Mouse (Mus musculus) liver, embryonic 14.5 days (tissue): ENCODE measurements at regions not wholly inside any gene's neighbourhood (a gene's known extent, or its start where the extent isn't known, plus 50 kb on each side); places are given as distances from the start of the nearest gene placed in this dataset.

Experiments
- ATAC-seq: fragments of 200-750 bp; cut with Nextera tagmentation; 2 replicates; pipeline ENCODE4 v1.8.0; 2017; ENCODE audit warnings: moderate number of reproducible peaks, mild to moderate bottlenecking, moderate library complexity; ENCODE audit not compliant: insufficient read depth
- DNase-seq, 3 experiments: peaks; one replicate each; pipeline ENCODE4 v3.0.0-alpha.2; 2012 to 2013; ENCODE audit warnings: low read depth in 3 of 3, low spot score in 3 of 3
- H3K27ac ChIP-seq: fragments of 300-500 bp; sonication (generic); 2 replicates; pipeline ENCODE4 v1.5.1; 2014; ENCODE audit warnings: moderate library complexity, mild to moderate bottlenecking, control low read depth, inconsistent platforms
- H3K27me3 ChIP-seq: fragments of 300-500 bp; sonication (generic); 2 replicates; pipeline ENCODE4 v1.6.1; 2014; ENCODE audit warnings: mild to moderate bottlenecking, low read length, moderate library complexity; ENCODE audit not compliant: control insufficient read depth, insufficient read depth
- H3K36me3 ChIP-seq: fragments of 300-500 bp; sonication (generic); replicated peaks from 2 replicates; pipeline ENCODE4 v1.6.1; 2014; ENCODE audit warnings: low read depth; ENCODE audit not compliant: control insufficient read depth, insufficient read depth
- H3K4me1 ChIP-seq, 2 experiments: fragments of 200-500 bp in 1 of 2; fragments of 300-500 bp in 1 of 2; sonication (generic) in 1 of 2; replicated peaks; 2 replicates each; pipeline ENCODE4 v1.6.1; 2012 to 2014; ENCODE audit warnings: antibody characterized with exemption in 1 of 2, inconsistent platforms in 1 of 2, low read length in 1 of 2; ENCODE audit not compliant: control insufficient read depth in 2 of 2, insufficient read depth in 2 of 2
- H3K4me2 ChIP-seq: fragments of 300-500 bp; sonication (generic); 2 replicates; pipeline ENCODE4 v1.6.1; 2014; ENCODE audit warnings: low read depth, mild to moderate bottlenecking, control low read depth, moderate library complexity
- H3K4me3 ChIP-seq, 2 experiments: fragments of 200-500 bp in 1 of 2; fragments of 300-500 bp in 1 of 2; sonication (generic) in 1 of 2; 2 replicates each; pipeline ENCODE4 v1.5.1; 2012 to 2014; ENCODE audit warnings: low read depth in 2 of 2, low read length in 2 of 2, mild to moderate bottlenecking in 2 of 2, control low read depth in 1 of 2, inconsistent platforms in 1 of 2, moderate library complexity in 1 of 2; ENCODE audit not compliant: insufficient read depth in 1 of 2
- H3K9ac ChIP-seq: fragments of 300-500 bp; sonication (generic); replicated peaks from 2 replicates; pipeline ENCODE4 v1.6.1; 2014; ENCODE audit warnings: mild to moderate bottlenecking, control low read depth, moderate library complexity
- H3K9me3 ChIP-seq: fragments of 300-500 bp; sonication (generic); 2 replicates; pipeline ENCODE4 v1.6.1; 2016; ENCODE audit warnings: low read length, mixed read lengths; ENCODE audit not compliant: control insufficient read depth
- CTCF ChIP-seq: IDR thresholded peaks from 2 replicates; pipeline ENCODE4 v1.5.1; 2016; ENCODE audit warnings: antibody characterized with exemption, low read depth, control low read depth
- EP300 ChIP-seq: IDR thresholded peaks from 2 replicates; pipeline ENCODE4 v1.6.1; 2016; ENCODE audit warnings: antibody characterized with exemption, low read depth
- WGBS: fragments of 180-500 bp; shearing (Covaris S2); extraction: QIAGEN DNeasy Blood & Tissue Kit; methylation state at CpG from one replicate; pipeline ENCODE4 v1.1.7; 2014; ENCODE audit not compliant: insufficient replicate concordance; 5-methylcytosine and 5-hydroxymethylcytosine counted together

DNA sequence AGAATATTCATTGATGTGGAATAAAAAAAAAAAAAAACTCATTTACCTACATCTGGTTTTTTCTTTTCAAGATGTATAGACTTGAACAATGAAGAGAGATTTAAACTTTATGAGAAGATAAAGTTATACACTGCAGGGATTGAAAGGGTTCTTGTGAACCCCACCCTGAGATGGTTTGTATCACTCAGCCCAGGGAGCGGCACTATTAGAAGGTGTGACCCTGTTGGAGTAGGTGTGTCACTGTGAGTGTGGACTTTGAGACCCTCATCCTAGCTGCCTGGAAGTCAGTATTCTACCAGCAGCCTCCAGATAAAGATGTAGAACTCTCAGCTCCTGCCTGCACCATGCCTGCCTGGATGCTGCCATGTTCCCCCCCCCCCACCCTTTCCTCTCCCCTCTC is 182.7 kb upstream of the Hnrnpa3 start:
- Histone ChIP-seq H3K27me3 (no peaks in the 10 kb centered on the region), H3K36me3 (no peaks in the 10 kb centered on the region), H3K4me1 (no peaks in the 10 kb centered on the region), H3K9ac (no peak overlapping the region), H3K4me2 (no peak overlapping the region), H3K4me3 (no peak overlapping the region), H3K9me3 (no peaks in the 10 kb centered on the region), H3K27ac (no peak overlapping the region)
- no peak for DNase-seq
- WGBS: 53% methylated on average over 1 of the region's 1 CpGs
- ATAC-seq: no peak
- no peak for TF ChIP-seq EP300
- no peak for TF ChIP-seq CTCF

DNA sequence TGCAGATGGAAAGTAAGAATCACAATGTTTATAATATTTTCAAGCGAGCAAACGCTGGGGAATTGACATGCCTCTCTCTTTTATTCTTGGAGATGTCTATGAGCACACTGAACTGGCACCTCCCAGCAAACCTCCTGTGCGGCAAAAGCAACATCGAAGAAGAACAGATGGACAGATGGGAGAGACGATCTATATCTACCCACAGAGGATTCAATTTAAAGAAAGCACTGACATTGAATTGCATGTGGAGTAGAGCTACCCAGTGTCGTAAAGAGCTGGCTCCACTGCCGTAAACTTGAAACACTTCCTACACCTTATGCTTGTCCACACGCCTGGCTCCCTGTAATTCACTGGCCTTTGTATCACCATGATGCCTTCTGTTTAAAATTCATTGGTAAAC is 182.0 kb upstream of the Hnrnpa3 start:
- H3K4me2 ChIP-seq: no peak overlapping the region
- no peaks in the 10 kb centered on the region for H3K36me3 ChIP-seq
- no peak overlapping the region for H3K9ac ChIP-seq
- H3K4me1 ChIP-seq: no peaks in the 10 kb centered on the region
- H3K9me3 ChIP-seq: no peaks in the 10 kb centered on the region
- no peak for DNase-seq
- TF ChIP-seq EP300: no peak
- TF ChIP-seq CTCF: no peak
- no peak for ATAC-seq
- H3K27me3 ChIP-seq: no peaks in the 10 kb centered on the region
- no peak overlapping the region for H3K27ac ChIP-seq
- WGBS: 66% methylated on average over 8 of the region's 8 CpGs
- H3K4me3 ChIP-seq: no peak overlapping the region

DNA sequence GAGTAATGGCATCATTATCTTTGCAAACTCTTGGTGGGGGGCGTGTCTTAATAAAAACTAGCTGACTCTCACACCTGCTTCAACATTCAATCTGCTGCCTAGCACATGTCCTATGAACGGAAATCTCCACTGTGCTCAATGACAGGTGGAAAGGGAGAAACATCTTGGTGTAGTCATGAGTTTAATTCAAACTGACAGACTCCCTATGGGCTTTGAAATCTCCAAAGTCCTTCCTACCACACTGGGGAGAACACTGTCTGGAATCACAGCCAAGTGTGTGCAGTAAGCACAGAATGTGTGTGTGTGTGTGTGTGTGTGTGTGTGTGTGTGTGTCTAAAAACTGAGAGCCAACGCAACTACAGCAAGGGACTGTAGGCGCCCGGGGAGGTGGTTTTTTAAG is 179.5 kb upstream of the Hnrnpa3 start:
- no peaks in the 10 kb centered on the region for H3K36me3 ChIP-seq
- H3K4me3 ChIP-seq: no peak overlapping the region
- WGBS: 65% methylated on average over 5 of the region's 5 CpGs
- no peaks in the 10 kb centered on the region for H3K4me1 ChIP-seq
- no peaks in the 10 kb centered on the region for H3K9me3 ChIP-seq
- H3K9ac ChIP-seq: no peak overlapping the region
- no peak overlapping the region for H3K27ac ChIP-seq
- DNase-seq (no peak), ATAC-seq (no peak)
- no peaks in the 10 kb centered on the region for H3K27me3 ChIP-seq
- H3K4me2 ChIP-seq: no peak overlapping the region
- TF ChIP-seq CTCF: no peak
- no peak for TF ChIP-seq EP300

DNA sequence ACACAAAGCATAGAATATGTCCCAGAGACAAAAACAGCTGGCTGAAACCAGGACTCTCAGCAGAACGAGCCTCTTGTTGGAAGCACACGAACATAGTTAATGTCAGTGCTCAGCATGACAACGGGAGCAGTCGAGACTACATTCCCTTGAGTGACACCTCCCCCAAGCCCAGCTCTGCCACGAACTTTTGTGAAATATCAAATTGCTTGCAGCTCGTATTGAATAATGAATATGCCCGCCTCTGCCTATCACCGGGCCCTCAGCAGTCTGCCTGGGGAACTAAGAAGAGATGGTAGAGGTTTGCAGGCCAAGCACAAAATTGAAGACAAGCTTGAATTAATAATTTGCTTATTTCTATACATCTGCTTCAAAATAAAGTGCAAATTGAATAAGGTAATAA is 177.2 kb upstream of the Hnrnpa3 start:
- no peak for DNase-seq
- no peaks in the 10 kb centered on the region for H3K9me3 ChIP-seq
- no peak for TF ChIP-seq CTCF
- no peak for TF ChIP-seq EP300
- no peak overlapping the region for H3K27ac ChIP-seq
- ATAC-seq: no peak
- H3K27me3 ChIP-seq: no peaks in the 10 kb centered on the region
- H3K9ac ChIP-seq: no peak overlapping the region
- no peaks in the 10 kb centered on the region for H3K36me3 ChIP-seq
- H3K4me2 ChIP-seq: no peak overlapping the region
- H3K4me3 ChIP-seq: no peak overlapping the region
- H3K4me1 ChIP-seq: no peaks in the 10 kb centered on the region
- WGBS: 59% methylated on average over 8 of the region's 8 CpGs

DNA sequence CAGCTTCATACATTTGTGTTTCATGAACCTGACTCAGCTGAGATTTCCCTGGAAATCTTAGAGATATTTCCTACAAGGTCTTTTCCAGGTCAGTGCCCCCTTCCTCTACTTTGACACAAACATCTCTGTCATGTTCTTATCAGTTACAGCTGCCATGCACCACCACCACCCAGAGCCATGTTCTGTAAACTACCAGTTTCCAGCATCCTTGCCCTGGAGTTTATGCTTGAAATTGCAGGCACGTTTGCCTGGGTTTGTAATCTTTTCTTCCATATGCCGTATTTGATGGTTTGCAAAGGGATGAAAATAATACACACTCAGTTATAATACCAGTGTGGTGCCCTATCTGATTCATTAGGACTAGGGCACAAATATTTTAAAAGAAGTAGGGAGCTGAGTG is 176.6 kb upstream of the Hnrnpa3 start:
- no peaks in the 10 kb centered on the region for H3K36me3 ChIP-seq
- DNase-seq (no peak), ATAC-seq (no peak)
- H3K9ac ChIP-seq: no peak overlapping the region
- H3K4me3 ChIP-seq: no peak overlapping the region
- 49% methylated on average over 2 of the region's 2 CpGs for WGBS
- H3K27me3 ChIP-seq: no peaks in the 10 kb centered on the region
- no peaks in the 10 kb centered on the region for H3K4me1 ChIP-seq
- TF ChIP-seq CTCF (no peak), EP300 (no peak)
- no peak overlapping the region for H3K4me2 ChIP-seq
- no peaks in the 10 kb centered on the region for H3K9me3 ChIP-seq
- no peak overlapping the region for H3K27ac ChIP-seq

DNA sequence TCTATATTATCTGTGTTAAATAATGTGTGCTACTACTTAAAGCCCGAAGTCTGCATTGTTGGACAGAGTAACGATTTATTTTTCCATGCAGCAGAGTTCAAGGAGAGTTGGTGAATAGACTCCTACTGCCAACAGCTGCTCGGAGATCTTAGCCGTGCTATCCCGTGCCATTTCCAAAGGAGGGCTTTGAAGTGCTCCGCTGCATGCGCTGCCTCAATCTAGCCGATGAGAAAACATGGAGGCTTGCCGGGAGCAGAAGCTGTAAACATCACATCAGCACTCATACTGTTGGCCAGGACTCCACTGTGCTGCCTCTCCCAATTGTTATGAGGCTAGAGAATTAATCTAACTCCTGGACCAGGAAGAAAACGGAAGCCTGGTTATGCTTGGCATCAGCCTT is 174.1 kb upstream of the Hnrnpa3 start:
- Histone ChIP-seq H3K4me2 (no peak overlapping the region), H3K9me3 (no peaks in the 10 kb centered on the region), H3K9ac (no peak overlapping the region), H3K36me3 (no peaks in the 10 kb centered on the region), H3K4me1 (no peaks in the 10 kb centered on the region), H3K4me3 (no peak overlapping the region), H3K27ac (no peak overlapping the region), H3K27me3 (no peaks in the 10 kb centered on the region)
- ATAC-seq (no peak), DNase-seq (no peak)
- TF ChIP-seq CTCF: no peak
- TF ChIP-seq EP300: no peak
- WGBS: 57% methylated on average over 10 of the region's 10 CpGs
